Mouse (Mus musculus): Measurements from ENCODE around the gene Nek10.

DNA sequence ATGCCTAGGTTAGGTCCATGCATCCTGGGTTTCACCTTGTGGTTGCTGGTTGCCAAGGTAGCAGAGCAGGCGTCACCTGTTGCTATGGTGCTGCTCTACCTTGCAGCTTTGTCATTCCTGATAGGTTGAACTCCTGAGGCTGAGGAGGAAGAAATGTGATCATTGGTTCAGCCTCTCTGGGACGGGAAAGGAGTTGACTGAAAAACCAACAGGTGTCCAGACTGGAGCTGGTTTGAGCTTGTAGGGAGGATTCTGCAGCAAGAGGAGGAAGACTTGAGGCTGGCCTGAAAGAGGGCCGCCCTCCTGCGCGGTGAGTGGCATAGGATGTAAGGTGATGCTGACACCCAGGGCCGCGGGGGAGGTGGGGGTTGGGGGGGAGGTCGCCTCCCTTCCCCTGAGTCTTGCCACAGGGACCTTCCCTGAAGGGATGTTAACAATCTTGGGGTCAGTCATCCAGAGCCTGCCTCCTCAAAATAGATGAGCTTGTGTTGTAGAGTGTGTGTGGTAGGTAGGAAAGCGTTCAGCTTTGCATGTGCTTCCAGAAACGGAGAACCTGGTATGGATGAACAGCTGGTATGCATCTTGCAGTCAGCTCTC is 804 bp downstream of the Nek10 start:
- TF ChIP-seq GATA1 (IDR thresholded peaks at IDR 0.05; ENCODE audit: low read length), result no peak
- TF ChIP-seq TAL1 (IDR thresholded peaks at IDR 0.05; ENCODE audit: low read length), result no peak
